Mouse (Mus musculus): ENCODE results near the gene Zfp385c. TPM values are rescaled to one million over a fixed set of nuclear protein-coding genes. Genes with fewer than 3 reads are reported as not detected.

The Zfp385c gene
- polyA plus RNA-seq, 1 experiment from 2014 or later: 0.18 TPM

DNA sequence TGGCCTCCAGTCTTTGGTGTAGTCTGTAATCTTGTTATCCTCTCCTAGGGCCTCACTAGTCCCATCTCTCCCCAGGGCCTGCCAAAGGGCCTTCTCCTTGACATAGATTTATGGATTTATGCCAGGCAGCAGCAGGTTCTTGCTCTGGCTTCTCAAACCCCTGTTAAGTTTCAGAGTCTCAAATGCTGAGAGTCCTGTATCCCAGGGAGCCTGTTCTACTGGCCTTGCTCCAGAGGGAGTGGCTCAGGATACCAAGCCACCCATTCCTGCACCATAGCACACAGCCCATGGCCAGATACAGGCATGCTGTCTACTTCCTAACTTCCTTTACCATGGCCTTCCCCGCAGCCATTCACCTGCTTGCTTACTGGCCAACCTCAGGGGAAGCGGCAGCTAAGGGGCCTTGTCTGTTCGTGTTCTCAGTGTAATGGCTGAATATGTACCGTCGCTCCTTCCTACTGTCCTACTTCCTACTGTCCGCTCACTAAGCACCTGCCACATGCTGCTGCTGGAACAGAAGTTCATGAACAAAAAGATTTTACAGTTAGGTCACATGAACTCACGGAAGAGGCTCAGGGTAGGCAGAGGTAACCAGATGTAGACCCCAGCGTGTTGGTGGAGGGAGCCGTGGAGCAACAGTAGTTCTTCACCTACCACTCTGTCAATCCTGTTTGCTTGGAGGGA lies 113.0 kb downstream of the Zfp385c start:
- no peaks in the 10 kb centered on the region for H3K4me1 ChIP-seq (replicated peaks; ENCODE audit: control insufficient read depth, insufficient read depth)
- 85% methylated on average over 9 of the region's 9 CpGs for WGBS
- H3K4me3 ChIP-seq (ENCODE audit: low read depth, low read length): no peak overlapping the region
- no peaks in the 10 kb centered on the region for H3K27me3 ChIP-seq (ENCODE audit: control insufficient read depth, insufficient read depth, low read length)
- no peak overlapping the region for H3K27ac ChIP-seq (replicated peaks)
- no peak overlapping the region for H3K9ac ChIP-seq (ENCODE audit: low read length)
- ATAC-seq (ENCODE audit: low FRiP score, low TSS enrichment) (no peak), DNase-seq (ENCODE audit: low spot score) (peak; percentile 50)
- TF ChIP-seq EP300 (optimal IDR thresholded peaks at IDR 0.05) (no peak), CTCF (IDR thresholded peaks at IDR 0.05; ENCODE audit: low read depth) (no peak)
- peaks cover 17% of the 10 kb centered on the region for H3K36me3 ChIP-seq (ENCODE audit: control insufficient read depth, insufficient read depth, low read length)
- H3K9me3 ChIP-seq (ENCODE audit: control insufficient read depth, low read length): no peaks in the 10 kb centered on the region
- H3K4me2 ChIP-seq (replicated peaks; ENCODE audit: low read depth): no peak overlapping the region

DNA sequence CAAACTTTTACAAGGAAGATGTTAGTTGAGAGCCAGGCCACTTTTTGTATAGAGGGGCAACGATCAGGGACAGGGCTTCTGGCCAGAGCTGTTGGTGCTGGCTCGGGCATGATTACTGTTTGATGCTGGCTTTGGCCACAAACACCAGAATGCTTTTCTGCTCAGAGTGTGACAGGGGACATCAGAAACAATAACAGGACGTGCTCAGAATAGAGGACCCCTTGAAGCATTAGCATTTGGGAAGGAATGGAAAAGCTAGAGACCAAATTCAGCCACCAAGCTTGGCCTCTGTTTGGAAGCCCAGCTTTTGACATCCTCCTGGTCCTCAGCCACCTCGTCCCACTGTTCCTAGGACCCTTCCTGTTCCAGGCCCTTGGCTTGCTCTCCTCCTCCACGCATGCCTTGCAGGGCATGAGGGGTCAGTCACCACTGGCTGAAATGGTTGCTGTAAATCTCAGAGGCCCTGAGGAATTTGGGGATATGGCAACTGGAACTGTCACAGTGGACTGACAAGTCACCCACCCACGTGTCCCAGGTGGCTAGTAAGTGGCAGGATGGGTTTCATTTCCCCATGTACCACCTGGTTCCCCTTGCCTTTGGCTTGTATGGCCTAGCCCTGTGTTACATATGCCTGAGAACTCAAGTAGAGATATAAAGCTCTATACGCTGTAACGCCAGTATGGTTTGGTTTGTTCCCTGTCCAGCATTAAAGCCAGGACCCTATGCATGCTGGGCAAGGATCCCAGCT lies 114.2 kb downstream of the Zfp385c start:
- Histone ChIP-seq H3K9me3 (ENCODE audit: control insufficient read depth, low read length) (no peaks in the 10 kb centered on the region), H3K27ac (replicated peaks) (no peak overlapping the region), H3K27me3 (ENCODE audit: control insufficient read depth, insufficient read depth, low read length) (no peaks in the 10 kb centered on the region), H3K4me3 (ENCODE audit: low read depth, low read length) (no peak overlapping the region), H3K9ac (ENCODE audit: low read length) (no peak overlapping the region), H3K4me2 (replicated peaks; ENCODE audit: low read depth) (no peak overlapping the region), H3K4me1 (replicated peaks; ENCODE audit: control insufficient read depth, insufficient read depth) (no peaks in the 10 kb centered on the region), H3K36me3 (ENCODE audit: control insufficient read depth, insufficient read depth, low read length) (peaks cover 7% of the 10 kb centered on the region; the same call in 1 of the 2 replicates)
- DNase-seq (ENCODE audit: low spot score): no peak
- no peak for ATAC-seq (ENCODE audit: low FRiP score, low TSS enrichment)
- 73% methylated on average over 8 of the region's 8 CpGs for WGBS
- TF ChIP-seq CTCF (IDR thresholded peaks at IDR 0.05; ENCODE audit: low read depth): no peak
- no peak for TF ChIP-seq EP300 (optimal IDR thresholded peaks at IDR 0.05)

Other genes with a start within 250 kb of the Zfp385c start
- 2.6 and 3.3 TPM in 2 replicates for gene Klhl11, start 219.7 kb downstream of the Zfp385c start, polyA plus RNA-seq (2015; fragmentation: Nextera tagmentation; extraction: Ambion mirVana)
- 70.3 and 70.6 TPM in 2 replicates for gene Acly, start 164.5 kb downstream of the Zfp385c start, polyA plus RNA-seq (2015; fragmentation: Nextera tagmentation; extraction: Ambion mirVana)
- gene Ttc25, start 146.8 kb downstream of the Zfp385c start, polyA plus RNA-seq (2015; fragmentation: Nextera tagmentation; extraction: Ambion mirVana): 0.17 and 0.33 TPM in 2 replicates
- 23.5 and 25.7 TPM in 2 replicates for gene Cnp, start 117.6 kb downstream of the Zfp385c start, polyA plus RNA-seq (2015; fragmentation: Nextera tagmentation; extraction: Ambion mirVana)
- 59.0 and 63.1 TPM in 2 replicates for gene Nkiras2, start 73.2 kb downstream of the Zfp385c start, polyA plus RNA-seq (2015; fragmentation: Nextera tagmentation; extraction: Ambion mirVana)
- 91.9 and 96.1 TPM in 2 replicates for gene Dnajc7, start 72.3 kb downstream of the Zfp385c start, polyA plus RNA-seq (2015; fragmentation: Nextera tagmentation; extraction: Ambion mirVana)
- 2.6 and 2.9 TPM in 2 replicates for gene Dhx58, start 11.8 kb upstream of the Zfp385c start, polyA plus RNA-seq (2015; fragmentation: Nextera tagmentation; extraction: Ambion mirVana)
- 24.6 and 27.2 TPM in 2 replicates for gene Kat2a, start 20.0 kb upstream of the Zfp385c start, polyA plus RNA-seq (2015; fragmentation: Nextera tagmentation; extraction: Ambion mirVana)
- 0.13 and 0.22 TPM in 2 replicates for gene Hspb9, start 21.4 kb upstream of the Zfp385c start, polyA plus RNA-seq (2015; fragmentation: Nextera tagmentation; extraction: Ambion mirVana)
- 18.4 and 22.0 TPM in 2 replicates for gene Rab5c, start 45.8 kb upstream of the Zfp385c start, polyA plus RNA-seq (2015; fragmentation: Nextera tagmentation; extraction: Ambion mirVana)
- 0.06 TPM in 2 replicates for gene Kcnh4, start 67.5 kb upstream of the Zfp385c start, polyA plus RNA-seq (2015; fragmentation: Nextera tagmentation; extraction: Ambion mirVana)
- not detected in 2 replicates for gene Hcrt, start 70.5 kb upstream of the Zfp385c start, polyA plus RNA-seq (2015; fragmentation: Nextera tagmentation; extraction: Ambion mirVana)
- gene Ghdc, start 78.5 kb upstream of the Zfp385c start, polyA plus RNA-seq (2015; fragmentation: Nextera tagmentation; extraction: Ambion mirVana): 3.6 and 3.9 TPM in 2 replicates
- 16.1 and 17.3 TPM in 2 replicates for gene Stat5b, start 158.3 kb upstream of the Zfp385c start, polyA plus RNA-seq (2015; fragmentation: Nextera tagmentation; extraction: Ambion mirVana)
- gene Stat5a, start 166.9 kb upstream of the Zfp385c start, polyA plus RNA-seq (2015; fragmentation: Nextera tagmentation; extraction: Ambion mirVana): 13.0 and 13.5 TPM in 2 replicates
- 47.7 and 55.1 TPM in 2 replicates for gene Stat3, start 247.1 kb upstream of the Zfp385c start, polyA plus RNA-seq (2015; fragmentation: Nextera tagmentation; extraction: Ambion mirVana)